Mouse (Mus musculus): ENCODE data around the gene Ctrc. TPM values are rescaled to one million over a fixed set of nuclear protein-coding genes. Genes with fewer than 3 reads are reported as not detected.
A peak's percentile ranks its signal among the peaks of the same experiment; 100 is the strongest.

The Ctrc gene
- polyA plus RNA-seq, 1 experiment from 2014 or later, result not detected

DNA sequence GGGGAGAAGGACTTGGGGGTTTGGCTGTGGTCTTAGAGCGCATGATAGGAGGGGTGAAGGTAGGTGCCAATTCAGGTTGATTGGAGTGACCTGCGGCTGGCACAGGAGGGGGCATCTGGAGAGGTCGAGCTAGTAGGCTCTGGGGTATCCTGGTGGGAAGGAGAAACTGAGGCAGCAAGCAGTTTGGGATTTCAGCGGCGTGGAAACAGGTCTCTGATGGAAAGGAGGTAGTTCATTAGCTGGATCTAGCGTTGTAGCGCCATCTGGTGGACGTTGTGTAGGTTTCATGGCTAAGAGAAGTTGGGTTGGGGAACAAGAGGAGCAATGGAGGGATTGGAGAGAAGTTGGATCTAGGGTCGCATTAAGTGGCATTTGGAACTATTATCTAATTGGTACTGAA, 7.3 kb upstream of the Ctrc start:
- Histone ChIP-seq H3K36me3 (no peaks in the 10 kb centered on the region; the same call in 1 of the 2 replicates), H3K9ac (no peak overlapping the region), H3K27me3 (no peaks in the 10 kb centered on the region), H3K9me3 (replicated peaks) (no peaks in the 10 kb centered on the region), H3K4me1 (replicated peaks) (peaks cover 6% of the 10 kb centered on the region), H3K4me2 (no peak overlapping the region), H3K27ac (no peak overlapping the region), H3K4me3 (no peak overlapping the region)
- ATAC-seq (replicated peaks; ENCODE audit: insufficient number of reproducible peaks, insufficient read depth, low FRiP score, low read depth), result no peak
- 75% methylated on average over 9 of the region's 9 CpGs for WGBS

DNA sequence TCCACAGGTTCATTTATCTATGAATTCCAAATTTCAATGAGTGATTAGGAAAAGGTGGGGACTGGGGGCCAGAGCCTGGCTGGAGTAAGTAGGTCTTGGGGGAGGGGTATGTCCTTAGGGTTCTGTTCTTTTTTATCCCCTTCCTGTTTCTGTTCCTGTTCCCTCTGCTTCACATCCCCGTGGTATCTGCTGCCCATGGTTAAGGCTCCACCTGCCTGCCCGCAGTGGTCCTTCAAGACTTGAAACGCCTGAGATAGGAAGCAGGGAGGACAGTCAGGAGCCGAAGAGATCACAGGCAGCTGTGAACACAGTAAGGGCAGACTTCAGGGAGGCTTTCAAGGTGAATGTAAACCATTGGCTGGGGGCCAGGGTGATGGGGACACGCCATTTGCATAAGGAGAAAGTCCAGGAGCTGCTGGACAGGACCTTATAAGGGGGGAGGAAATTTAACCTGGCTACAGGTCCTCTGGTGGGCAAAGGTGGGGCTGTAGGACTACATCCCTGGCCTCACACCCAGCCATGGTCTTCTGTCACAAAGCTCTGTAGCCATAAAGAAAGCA, 11.5 kb downstream of the Ctrc start:
- Histone ChIP-seq H3K27ac (no peak overlapping the region), H3K27me3 (no peaks in the 10 kb centered on the region), H3K9me3 (replicated peaks) (no peaks in the 10 kb centered on the region), H3K4me1 (replicated peaks) (no peaks in the 10 kb centered on the region), H3K36me3 (no peaks in the 10 kb centered on the region), H3K4me2 (no peak overlapping the region), H3K9ac (no peak overlapping the region), H3K4me3 (no peak overlapping the region)
- ATAC-seq (replicated peaks; ENCODE audit: insufficient number of reproducible peaks, insufficient read depth, low FRiP score, low read depth), result no peak
- WGBS, result 44% methylated on average over 5 of the region's 5 CpGs

DNA sequence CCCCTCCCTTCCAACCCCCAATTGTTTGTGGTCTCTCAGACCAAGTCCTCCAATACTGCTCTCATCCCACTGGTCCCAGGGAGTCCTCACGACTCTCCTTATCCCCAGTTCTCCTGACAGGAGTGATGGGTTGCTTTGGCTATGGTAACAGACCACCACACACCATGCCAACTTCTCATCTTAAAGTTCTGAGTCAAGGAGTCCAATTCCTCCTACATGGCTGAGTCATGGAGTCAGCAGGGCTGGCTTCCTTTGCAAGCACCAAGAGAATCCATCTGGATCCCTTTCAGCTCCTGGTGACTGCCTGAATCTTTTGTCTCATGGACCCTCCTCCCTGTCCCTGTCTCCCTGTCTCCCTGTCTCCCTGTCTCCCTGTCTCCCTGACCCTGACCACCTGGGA, 12.2 kb downstream of the Ctrc start:
- Histone ChIP-seq H3K4me1 (replicated peaks) (no peaks in the 10 kb centered on the region), H3K4me2 (no peak overlapping the region), H3K27ac (no peak overlapping the region), H3K4me3 (no peak overlapping the region), H3K9ac (no peak overlapping the region), H3K9me3 (replicated peaks) (no peaks in the 10 kb centered on the region), H3K27me3 (no peaks in the 10 kb centered on the region), H3K36me3 (no peaks in the 10 kb centered on the region)
- ATAC-seq (replicated peaks; ENCODE audit: insufficient number of reproducible peaks, insufficient read depth, low FRiP score, low read depth), result no peak
- WGBS, result 48% methylated on average over 1 of the region's 1 CpGs

DNA sequence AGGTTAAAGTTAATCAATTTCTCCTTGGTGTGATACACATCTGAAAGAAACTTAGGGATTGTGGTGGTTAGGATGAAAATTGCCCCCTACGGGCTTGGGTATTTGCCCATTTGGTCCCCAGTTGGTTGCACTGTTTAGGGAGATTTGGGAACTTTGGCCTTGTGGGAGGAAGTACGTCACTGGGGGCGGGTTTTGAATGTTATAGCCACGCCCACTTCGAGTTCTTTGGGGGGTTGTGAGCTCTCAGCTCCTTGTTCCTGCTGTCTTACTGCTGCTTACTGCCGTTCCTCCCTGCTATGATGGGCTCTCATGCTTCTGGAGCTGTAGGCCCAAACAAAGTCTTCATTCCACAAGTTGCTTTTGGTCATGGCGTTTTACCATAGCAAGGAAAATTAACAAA, 14.8 kb downstream of the Ctrc start:
- Histone ChIP-seq H3K4me1 (replicated peaks) (peaks cover 10% of the 10 kb centered on the region), H3K4me3 (no peak overlapping the region), H3K4me2 (no peak overlapping the region), H3K27me3 (no peaks in the 10 kb centered on the region), H3K27ac (no peak overlapping the region), H3K9me3 (replicated peaks) (no peaks in the 10 kb centered on the region), H3K9ac (no peak overlapping the region), H3K36me3 (no peaks in the 10 kb centered on the region)
- 70% methylated on average over 7 of the region's 7 CpGs for WGBS
- no peak for ATAC-seq (replicated peaks; ENCODE audit: insufficient number of reproducible peaks, insufficient read depth, low FRiP score, low read depth)

DNA sequence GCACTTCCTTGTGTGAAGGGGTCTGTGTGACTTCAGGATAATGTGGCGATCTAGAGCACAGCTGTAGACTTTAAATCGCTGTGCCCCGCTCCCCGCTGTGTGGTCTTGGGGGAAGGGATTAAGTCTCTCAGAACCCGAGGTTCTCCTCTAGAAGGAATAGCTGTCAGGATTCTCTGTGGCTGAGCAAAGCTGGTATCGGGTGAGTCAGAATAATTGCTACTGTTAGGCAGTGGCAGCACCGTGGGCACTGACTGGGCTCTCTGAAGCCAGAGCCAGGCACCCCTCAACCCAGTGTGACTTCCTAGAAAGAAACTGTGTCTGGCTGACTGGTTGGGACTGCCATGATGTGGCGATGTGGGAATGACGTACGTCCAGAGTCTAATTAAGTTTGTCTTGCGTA, 15.8 kb downstream of the Ctrc start:
- Histone ChIP-seq H3K9me3 (replicated peaks) (no peaks in the 10 kb centered on the region), H3K4me2 (no peak overlapping the region), H3K9ac (no peak overlapping the region), H3K4me3 (no peak overlapping the region), H3K27me3 (no peaks in the 10 kb centered on the region), H3K27ac (no peak overlapping the region), H3K36me3 (no peaks in the 10 kb centered on the region), H3K4me1 (replicated peaks) (peaks cover 10% of the 10 kb centered on the region)
- 59% methylated on average over 11 of the region's 11 CpGs for WGBS
- ATAC-seq (replicated peaks; ENCODE audit: insufficient number of reproducible peaks, insufficient read depth, low FRiP score, low read depth), result no peak

DNA sequence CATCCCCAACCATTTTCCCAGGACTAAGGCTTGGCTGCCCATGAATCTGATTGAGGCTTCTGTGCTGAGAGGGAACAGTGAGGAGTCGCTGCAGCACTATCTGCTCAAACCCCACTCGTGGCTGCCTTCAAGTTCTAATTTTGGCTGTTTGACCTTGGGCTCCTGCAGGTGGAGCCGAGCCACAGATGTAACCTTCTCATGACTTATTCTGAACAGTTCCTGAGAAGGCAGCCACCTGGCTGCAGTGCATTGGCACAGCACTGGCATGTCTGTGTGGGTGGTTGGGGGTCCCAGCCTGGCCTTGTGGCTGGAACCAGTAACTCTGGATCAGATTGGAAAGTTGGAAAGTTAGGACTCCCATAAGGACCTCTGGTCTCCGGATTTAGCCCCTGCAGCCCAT, 18.0 kb downstream of the Ctrc start:
- Histone ChIP-seq H3K9me3 (replicated peaks) (no peaks in the 10 kb centered on the region), H3K27me3 (no peaks in the 10 kb centered on the region), H3K4me2 (no peak overlapping the region), H3K27ac (peak overlapping the region; percentile 40; the same call in 1 of the 2 replicates), H3K9ac (no peak overlapping the region), H3K4me3 (no peak overlapping the region), H3K4me1 (replicated peaks) (peaks cover 10% of the 10 kb centered on the region), H3K36me3 (no peaks in the 10 kb centered on the region)
- WGBS, result 34% methylated on average over 4 of the region's 4 CpGs
- 0 out of 2 replicates have a peak, but pooled peaks have one; percentile 18 for ATAC-seq (replicated peaks; ENCODE audit: insufficient number of reproducible peaks, insufficient read depth, low FRiP score, low read depth)

DNA sequence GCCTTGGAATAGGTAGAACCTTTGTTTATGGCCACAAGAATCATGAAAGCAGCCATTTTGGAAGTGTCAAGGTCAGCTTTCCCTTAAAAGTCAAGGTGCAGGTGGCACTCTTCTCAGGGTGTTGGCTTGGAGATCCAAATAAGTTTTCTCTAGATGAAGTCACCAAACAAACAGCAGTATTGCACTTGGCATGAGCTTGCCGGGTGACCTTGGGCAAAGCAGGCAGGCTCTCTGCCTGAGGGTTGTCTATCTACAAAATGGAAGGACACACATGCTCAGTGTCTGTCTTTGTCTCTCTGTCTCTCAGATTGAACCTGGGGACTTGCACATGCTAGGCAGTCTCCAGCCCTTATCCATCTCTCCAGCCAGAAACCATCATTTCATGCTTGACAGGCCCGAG, 18.8 kb downstream of the Ctrc start:
- H3K27me3 ChIP-seq, result no peaks in the 10 kb centered on the region
- H3K4me2 ChIP-seq, result no peak overlapping the region
- no peaks in the 10 kb centered on the region for H3K36me3 ChIP-seq
- ATAC-seq (replicated peaks; ENCODE audit: insufficient number of reproducible peaks, insufficient read depth, low FRiP score, low read depth), result no peak
- no peaks in the 10 kb centered on the region for H3K9me3 ChIP-seq (replicated peaks)
- no peak overlapping the region for H3K27ac ChIP-seq
- no peak overlapping the region for H3K4me3 ChIP-seq
- no peak overlapping the region for H3K9ac ChIP-seq
- 79% methylated on average over 2 of the region's 2 CpGs for WGBS
- H3K4me1 ChIP-seq (replicated peaks), result peaks cover 10% of the 10 kb centered on the region

DNA sequence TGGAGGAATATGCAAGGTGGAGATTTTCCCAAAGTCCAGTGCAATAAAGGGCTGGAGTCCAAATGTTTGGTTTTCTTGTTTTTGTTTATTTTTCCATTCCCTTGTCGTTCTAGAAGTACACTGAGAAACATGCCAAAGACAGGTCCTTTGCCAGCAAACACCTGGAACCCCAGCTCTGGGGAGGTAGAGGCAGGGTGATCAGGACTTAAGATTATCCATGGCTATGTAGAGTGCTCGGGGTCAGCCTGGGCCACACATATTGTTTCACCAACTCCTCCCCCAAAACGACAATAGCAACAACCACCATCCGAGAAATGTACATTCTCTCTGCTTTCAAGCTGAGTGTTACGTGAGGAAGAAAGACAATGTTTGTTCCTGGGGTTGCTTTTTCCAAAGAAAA, 20.1 kb downstream of the Ctrc start, which contains the start of gene Cela2a:
Gene Cela2a, minus strand, starts transcription at position 101 of the 400 bp plus-strand sequence.
- Histone ChIP-seq H3K4me2 (no peak within 1 kb of the TSS), H3K27me3 (no peaks in the 10 kb centered on the region), H3K4me3 (no peak within 1 kb of the TSS), H3K36me3 (no peaks in the 10 kb centered on the region), H3K4me1 (replicated peaks) (peaks cover 16% of the 10 kb centered on the region), H3K9ac (no peak within 1 kb of the TSS), H3K9me3 (replicated peaks) (no peaks in the 10 kb centered on the region), H3K27ac (no peak within 1 kb of the TSS)
- no peak for ATAC-seq (replicated peaks; ENCODE audit: insufficient number of reproducible peaks, insufficient read depth, low FRiP score, low read depth)
- WGBS, result 52% methylated on average over 5 of the region's 5 CpGs

DNA sequence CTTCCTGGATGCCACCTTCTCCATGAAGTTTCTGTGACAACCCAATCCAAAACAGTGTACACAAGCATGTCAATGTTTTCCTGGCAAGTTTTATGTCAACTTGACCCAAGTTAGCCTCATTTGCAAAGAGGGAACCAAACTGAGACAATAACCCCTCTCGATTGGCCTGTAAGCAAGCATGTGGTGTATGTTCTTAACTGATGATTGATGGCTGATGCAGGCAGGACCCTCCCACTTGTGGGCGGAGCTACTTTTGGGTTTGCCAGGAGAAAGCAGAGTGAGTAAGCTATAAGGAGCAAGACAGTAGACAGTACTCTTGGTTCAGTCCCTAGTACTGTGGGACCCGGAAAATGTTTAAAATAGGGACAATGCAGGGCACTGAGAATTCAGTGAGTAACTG, 23.2 kb downstream of the Ctrc start:
- no peaks in the 10 kb centered on the region for H3K36me3 ChIP-seq
- 47% methylated on average over 3 of the region's 3 CpGs for WGBS

DNA sequence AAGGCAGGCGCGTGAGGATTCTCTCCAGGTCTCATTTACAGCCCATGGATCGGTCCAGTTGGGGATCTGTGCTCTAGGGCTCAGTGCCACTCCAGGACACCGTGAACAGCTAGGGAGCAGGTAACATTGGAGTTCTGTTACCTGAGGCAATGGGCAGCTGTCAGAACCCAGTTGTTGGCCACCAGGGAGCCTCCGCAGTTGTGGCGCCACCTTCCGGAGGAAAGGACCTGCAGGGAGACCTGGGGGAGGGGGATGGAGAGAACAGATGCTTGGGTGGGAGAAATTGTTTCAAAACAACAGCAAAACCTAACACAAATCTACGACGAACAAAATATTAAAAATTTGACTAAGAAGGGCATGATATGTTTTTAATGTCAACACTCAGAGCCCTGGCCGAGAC, 24.1 kb downstream of the Ctrc start:
- no peaks in the 10 kb centered on the region for H3K27me3 ChIP-seq
- 73% methylated on average over 10 of the region's 10 CpGs for WGBS
- H3K4me1 ChIP-seq (replicated peaks), result peaks cover 8% of the 10 kb centered on the region; the same call in 1 of the 2 replicates
- no peaks in the 10 kb centered on the region for H3K9me3 ChIP-seq (replicated peaks)
- no peak for ATAC-seq (replicated peaks; ENCODE audit: insufficient number of reproducible peaks, insufficient read depth, low FRiP score, low read depth)
- no peaks in the 10 kb centered on the region for H3K36me3 ChIP-seq
- no peak overlapping the region for H3K4me2 ChIP-seq
- no peak overlapping the region for H3K4me3 ChIP-seq
- no peak overlapping the region for H3K9ac ChIP-seq
- H3K27ac ChIP-seq, result no peak overlapping the region

More for the DNA sequence above, 23.2 kb downstream of the Ctrc start:
- Histone ChIP-seq H3K27ac (no peak overlapping the region), H3K4me2 (no peak overlapping the region), H3K27me3 (no peaks in the 10 kb centered on the region), H3K4me3 (no peak overlapping the region), H3K9ac (no peak overlapping the region), H3K9me3 (replicated peaks) (no peaks in the 10 kb centered on the region), H3K4me1 (replicated peaks) (peaks cover 12% of the 10 kb centered on the region)
- ATAC-seq (replicated peaks; ENCODE audit: insufficient number of reproducible peaks, insufficient read depth, low FRiP score, low read depth), result no peak

DNA sequence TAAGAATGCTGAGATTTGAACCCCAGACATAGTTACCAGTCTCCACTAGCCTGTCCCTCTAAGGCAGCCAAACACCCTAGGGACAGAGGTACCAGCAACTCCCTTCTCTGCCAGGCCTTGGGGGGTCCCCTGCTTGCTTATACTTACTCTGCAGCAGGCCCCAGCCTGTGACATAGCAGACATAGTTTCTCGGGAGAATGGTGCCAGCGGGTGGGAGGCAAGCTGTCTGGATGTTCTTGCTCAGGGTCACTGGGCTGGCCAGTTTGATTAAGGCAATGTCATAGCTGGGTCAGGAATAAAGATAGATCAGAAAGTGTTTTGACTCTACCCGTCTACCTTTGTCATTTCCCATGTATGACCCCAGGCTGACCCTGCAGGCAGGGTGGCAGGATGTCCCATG, 25.0 kb downstream of the Ctrc start:
- ATAC-seq (replicated peaks; ENCODE audit: insufficient number of reproducible peaks, insufficient read depth, low FRiP score, low read depth), result no peak
- WGBS, result 26% methylated on average over 3 of the region's 3 CpGs
- Histone ChIP-seq H3K4me1 (replicated peaks) (peaks cover 8% of the 10 kb centered on the region; the same call in 1 of the 2 replicates), H3K27ac (no peak overlapping the region), H3K9ac (no peak overlapping the region), H3K36me3 (no peaks in the 10 kb centered on the region), H3K27me3 (no peaks in the 10 kb centered on the region), H3K4me3 (no peak overlapping the region), H3K4me2 (no peak overlapping the region), H3K9me3 (replicated peaks) (no peaks in the 10 kb centered on the region)

DNA sequence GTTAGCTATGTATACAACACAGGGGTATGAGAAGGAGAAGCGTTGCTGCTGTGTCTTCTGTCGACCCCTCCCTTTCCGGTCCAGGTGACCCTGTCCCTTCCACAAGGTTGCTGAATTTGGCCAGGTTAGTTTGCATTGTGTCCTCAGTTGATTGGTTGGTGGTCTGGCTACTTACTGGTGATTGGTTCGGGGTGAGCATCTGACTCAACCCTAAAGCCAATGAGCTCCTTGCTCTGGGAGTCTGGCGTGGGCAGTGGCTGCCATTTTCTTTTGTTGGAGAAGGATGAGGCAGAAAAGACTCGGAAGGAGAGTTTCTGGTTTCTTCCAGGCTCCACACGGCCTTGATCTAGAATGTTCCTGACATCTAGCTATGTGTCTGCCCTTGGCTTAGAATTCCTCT, 26.8 kb downstream of the Ctrc start:
- Histone ChIP-seq H3K4me2 (no peak overlapping the region), H3K4me1 (replicated peaks) (peaks cover 8% of the 10 kb centered on the region; the same call in 1 of the 2 replicates), H3K4me3 (no peak overlapping the region), H3K27me3 (no peaks in the 10 kb centered on the region), H3K9ac (no peak overlapping the region), H3K27ac (no peak overlapping the region), H3K36me3 (peaks cover 5% of the 10 kb centered on the region; the same call in 1 of the 2 replicates), H3K9me3 (replicated peaks) (no peaks in the 10 kb centered on the region)
- no peak for ATAC-seq (replicated peaks; ENCODE audit: insufficient number of reproducible peaks, insufficient read depth, low FRiP score, low read depth)
- WGBS, result 88% methylated on average over 7 of the region's 7 CpGs
